Mouse (Mus musculus): ENCODE results near the gene Zfp239. TPM values are rescaled to one million over a fixed set of nuclear protein-coding genes. Genes with fewer than 3 reads are reported as not detected.

Gene Zfp239
- polyA plus RNA-seq, 1 experiment from 2014 or later, result 12.3 TPM

GRCm38 (mm10) chr6:117901510-117902402 is 39.9 kb downstream of the Zfp239 start:
- WGBS, result 61% methylated on average over 9 of the region's 9 CpGs
- Histone ChIP-seq H3K36me3 (ENCODE audit: insufficient read depth) (no peaks in the 10 kb centered on the region), H3K4me3 (ENCODE audit: low read depth, low read length) (no peak overlapping the region), H3K27ac (ENCODE audit: low read depth) (no peak overlapping the region), H3K4me1 (ENCODE audit: insufficient read depth) (no peaks in the 10 kb centered on the region), H3K4me2 (no peak overlapping the region), H3K27me3 (ENCODE audit: insufficient read depth, low read length) (no peaks in the 10 kb centered on the region), H3K9me3 (ENCODE audit: low read depth, low read length) (no peaks in the 10 kb centered on the region), H3K9ac (no peak overlapping the region)
- DNase-seq (no peak), ATAC-seq (ENCODE audit: insufficient read depth) (no peak)
- TF ChIP-seq CTCF (IDR thresholded peaks at IDR 0.05; ENCODE audit: low read depth), result no peak

GRCm38 (mm10) chr6:117902556-117902955 is 40.7 kb downstream of the Zfp239 start:
- ATAC-seq (ENCODE audit: insufficient read depth) (no peak), DNase-seq (no peak)
- Histone ChIP-seq H3K4me3 (ENCODE audit: low read depth, low read length) (no peak overlapping the region), H3K36me3 (ENCODE audit: insufficient read depth) (no peaks in the 10 kb centered on the region), H3K27ac (ENCODE audit: low read depth) (no peak overlapping the region), H3K27me3 (ENCODE audit: insufficient read depth, low read length) (no peaks in the 10 kb centered on the region), H3K9ac (no peak overlapping the region), H3K4me1 (ENCODE audit: insufficient read depth) (no peaks in the 10 kb centered on the region), H3K4me2 (no peak overlapping the region), H3K9me3 (ENCODE audit: low read depth, low read length) (no peaks in the 10 kb centered on the region)
- WGBS, result 76% methylated on average over 4 of the region's 4 CpGs
- no peak for TF ChIP-seq CTCF (IDR thresholded peaks at IDR 0.05; ENCODE audit: low read depth)

DNA sequence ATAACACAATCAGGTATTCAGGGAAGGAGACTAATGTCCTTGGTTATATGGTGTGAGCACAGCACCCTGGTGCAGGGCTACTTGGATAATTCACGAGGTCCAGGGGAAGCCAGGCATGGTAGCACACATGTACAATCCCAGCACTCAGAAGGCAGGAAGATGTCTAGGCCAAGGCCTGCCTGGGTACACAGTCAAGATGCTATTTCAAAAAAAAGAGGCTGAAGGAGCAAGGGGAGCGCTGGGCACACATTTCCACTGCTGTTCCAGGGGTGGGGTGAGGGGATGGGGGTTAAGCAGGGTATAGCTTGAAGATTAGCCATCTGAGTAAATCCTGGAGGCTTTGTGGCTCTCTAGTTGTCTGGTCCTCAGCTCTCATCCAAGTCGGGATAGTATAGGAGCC is 41.9 kb downstream of the Zfp239 start:
- Histone ChIP-seq H3K4me3 (ENCODE audit: low read depth, low read length) (no peak overlapping the region), H3K36me3 (ENCODE audit: insufficient read depth) (no peaks in the 10 kb centered on the region), H3K4me1 (ENCODE audit: insufficient read depth) (peaks cover 5% of the 10 kb centered on the region; the same call in 1 of the 2 replicates), H3K9me3 (ENCODE audit: low read depth, low read length) (no peaks in the 10 kb centered on the region), H3K4me2 (no peak overlapping the region), H3K27me3 (ENCODE audit: insufficient read depth, low read length) (no peaks in the 10 kb centered on the region), H3K27ac (ENCODE audit: low read depth) (no peak overlapping the region), H3K9ac (no peak overlapping the region)
- no peak for TF ChIP-seq CTCF (IDR thresholded peaks at IDR 0.05; ENCODE audit: low read depth)
- WGBS, result 70% methylated on average over 3 of the region's 3 CpGs
- DNase-seq, result no peak
- no peak for ATAC-seq (ENCODE audit: insufficient read depth)

GRCm38 (mm10) chr6:117905260-117905930 is 43.5 kb downstream of the Zfp239 start:
- H3K4me3 ChIP-seq (ENCODE audit: low read depth, low read length), result peak overlapping the region; percentile 100
- peak overlapping the region; percentile 68 for H3K9ac ChIP-seq
- no peaks in the 10 kb centered on the region for H3K36me3 ChIP-seq (ENCODE audit: insufficient read depth)
- WGBS, result 20% methylated on average over 4 of the region's 4 CpGs
- no peaks in the 10 kb centered on the region for H3K9me3 ChIP-seq (ENCODE audit: low read depth, low read length)
- no peak for ATAC-seq (ENCODE audit: insufficient read depth)
- no peak for TF ChIP-seq CTCF (IDR thresholded peaks at IDR 0.05; ENCODE audit: low read depth)
- peak overlapping the region; percentile 92 for H3K27ac ChIP-seq (ENCODE audit: low read depth)
- peak overlapping the region; percentile 65 for H3K4me2 ChIP-seq
- H3K27me3 ChIP-seq (ENCODE audit: insufficient read depth, low read length), result no peaks in the 10 kb centered on the region
- H3K4me1 ChIP-seq (ENCODE audit: insufficient read depth), result peaks cover 8% of the 10 kb centered on the region; the same call in 1 of the 2 replicates
- peak; percentile 23 for DNase-seq

- peak overlapping the region; percentile 68 for H3K9ac ChIP-seq
- peak overlapping the region; percentile 92 for H3K27ac ChIP-seq (ENCODE audit: low read depth)
- H3K4me3 ChIP-seq (ENCODE audit: low read depth, low read length), result peak overlapping the region; percentile 100
- no peaks in the 10 kb centered on the region for H3K9me3 ChIP-seq (ENCODE audit: low read depth, low read length)
- TF ChIP-seq CTCF (IDR thresholded peaks at IDR 0.05; ENCODE audit: low read depth), result no peak
- WGBS, result under 1% methylated on average over 25 of the region's 25 CpGs
- H3K4me2 ChIP-seq, result peak overlapping the region; percentile 65
- no peaks in the 10 kb centered on the region for H3K36me3 ChIP-seq (ENCODE audit: insufficient read depth)
- peak; percentile 73 for DNase-seq
- H3K4me1 ChIP-seq (ENCODE audit: insufficient read depth), result peaks cover 8% of the 10 kb centered on the region; the same call in 1 of the 2 replicates
- no peaks in the 10 kb centered on the region for H3K27me3 ChIP-seq (ENCODE audit: insufficient read depth, low read length)
- peak; percentile 19 for ATAC-seq (ENCODE audit: insufficient read depth)
These were observed 44.2 kb downstream of the Zfp239 start for GRCm38 (mm10) chr6:117906015-117906531.

GRCm38 (mm10) chr6:117906590-117907271 is 44.8 kb downstream of the Zfp239 start:
- Histone ChIP-seq H3K9ac (peak overlapping the region; percentile 99), H3K4me3 (ENCODE audit: low read depth, low read length) (peak overlapping the region; percentile 100), H3K27ac (ENCODE audit: low read depth) (peak overlapping the region; percentile 98), H3K4me1 (ENCODE audit: insufficient read depth) (peaks cover 8% of the 10 kb centered on the region; the same call in 1 of the 2 replicates), H3K9me3 (ENCODE audit: low read depth, low read length) (no peaks in the 10 kb centered on the region), H3K27me3 (ENCODE audit: insufficient read depth, low read length) (no peaks in the 10 kb centered on the region), H3K4me2 (peak overlapping the region; percentile 84), H3K36me3 (ENCODE audit: insufficient read depth) (no peaks in the 10 kb centered on the region)
- ATAC-seq (ENCODE audit: insufficient read depth) (peak; percentile 96), DNase-seq (peak; percentile 98)
- TF ChIP-seq CTCF (IDR thresholded peaks at IDR 0.05; ENCODE audit: low read depth), result no peak
- under 1% methylated on average over 68 of the region's 68 CpGs for WGBS
